In genomic region chr7:124868133-124868603, GRCm38 (mm10) we compare ENCODE assay signal across 8 mouse cellular contexts.
DNase-seq lines count a peak whose midpoint lies in the region; ATAC-seq and TF ChIP-seq lines count a peak whose summit lies in the region.

No protein-coding gene starts in this region.

- ATAC-seq in hindbrain, embryonic 14.5 days (ENCODE audit: low FRiP score): peak; percentile 27; the same call in 1 of the 2 replicates
- no peak for ATAC-seq in hindbrain, embryonic 11.5 days (ENCODE audit: low FRiP score)
- ATAC-seq in heart, embryonic 16.5 days (replicated peaks; ENCODE audit: extremely low read depth, insufficient read depth, low FRiP score): 0 out of 2 replicates have a peak, but pooled peaks have one; percentile 23
- peak; percentile 63; the same call in 1 of the 2 replicates for ATAC-seq in limb, embryonic 12.5 days (ENCODE audit: insufficient number of reproducible peaks, insufficient read depth, low FRiP score, low TSS enrichment, low read depth)
- ATAC-seq in stomach, postnatal 0 days (ENCODE audit: low FRiP score, low TSS enrichment): peak; percentile 29; the same call in 1 of the 2 replicates

- 56% methylated on average over 6 of the region's 6 CpGs for WGBS in hindbrain, embryonic 14.5 days
- WGBS in hindbrain, embryonic 11.5 days: 64% methylated on average over 6 of the region's 6 CpGs
- 45% methylated on average over 6 of the region's 6 CpGs for WGBS in heart, embryonic 16.5 days
- 29% methylated on average over 6 of the region's 6 CpGs for WGBS in limb, embryonic 12.5 days
- 41% methylated on average over 6 of the region's 6 CpGs for WGBS in stomach, postnatal 0 days

- no peak overlapping the region for H3K9ac ChIP-seq in hindbrain, embryonic 14.5 days
- H3K9ac ChIP-seq in hindbrain, embryonic 11.5 days (ENCODE audit: low read depth, low read length): no peak overlapping the region
- no peak overlapping the region for H3K9ac ChIP-seq in heart, embryonic 16.5 days (ENCODE audit: low read length)
- H3K9ac ChIP-seq in limb, embryonic 12.5 days (replicated peaks): no peak overlapping the region
- H3K9ac ChIP-seq in stomach, postnatal 0 days (ENCODE audit: low read length): no peak overlapping the region

- DNase-seq in hindbrain, embryonic 14.5 days (ENCODE audit: low spot score): peak; percentile 56
- no peak for DNase-seq in hindbrain, embryonic 11.5 days (ENCODE audit: low spot score)
- DNase-seq in cerebellum, postnatal 10 days: peak; percentile 55
- DNase-seq in stomach, postnatal 0 days (ENCODE audit: low spot score): peak; percentile 15
- no peak for DNase-seq in MN1 (ENCODE audit: low spot score)
- no peak for DNase-seq in B cell, adult 2 months

- no peak overlapping the region for H3K4me2 ChIP-seq in hindbrain, embryonic 14.5 days (replicated peaks)
- H3K4me2 ChIP-seq in hindbrain, embryonic 11.5 days (replicated peaks; ENCODE audit: low read depth, low read length): no peak overlapping the region
- H3K4me2 ChIP-seq in heart, embryonic 16.5 days (ENCODE audit: low read depth, low read length): no peak overlapping the region
- no peak overlapping the region for H3K4me2 ChIP-seq in limb, embryonic 12.5 days
- H3K4me2 ChIP-seq in stomach, postnatal 0 days (replicated peaks; ENCODE audit: low read depth): no peak overlapping the region

- no peaks in the 10 kb centered on the region for H3K36me3 ChIP-seq in hindbrain, embryonic 14.5 days (replicated peaks; ENCODE audit: control insufficient read depth, insufficient read depth)
- H3K36me3 ChIP-seq in hindbrain, embryonic 11.5 days (ENCODE audit: control insufficient read depth, insufficient read depth, low read length): no peaks in the 10 kb centered on the region
- no peaks in the 10 kb centered on the region for H3K36me3 ChIP-seq in heart, embryonic 16.5 days (ENCODE audit: control insufficient read depth, insufficient read depth)
- no peaks in the 10 kb centered on the region for H3K36me3 ChIP-seq in limb, embryonic 12.5 days
- H3K36me3 ChIP-seq in stomach, postnatal 0 days (ENCODE audit: control insufficient read depth, insufficient read depth, low read length): no peaks in the 10 kb centered on the region

- no peak for TF ChIP-seq CTCF in stomach, postnatal 0 days (IDR thresholded peaks at IDR 0.05; ENCODE audit: low read depth)

- H3K27ac ChIP-seq in hindbrain, embryonic 14.5 days: no peak overlapping the region
- no peak overlapping the region for H3K27ac ChIP-seq in hindbrain, embryonic 11.5 days (ENCODE audit: low read depth, low read length)
- peak overlapping the region; percentile 42; the same call in 1 of the 2 replicates for H3K27ac ChIP-seq in heart, embryonic 16.5 days (ENCODE audit: low read length)
- H3K27ac ChIP-seq in limb, embryonic 12.5 days: no peak overlapping the region
- no peak overlapping the region for H3K27ac ChIP-seq in stomach, postnatal 0 days (replicated peaks)

- no peaks in the 10 kb centered on the region for H3K27me3 ChIP-seq in hindbrain, embryonic 14.5 days (ENCODE audit: control insufficient read depth, insufficient read depth, low read length)
- no peaks in the 10 kb centered on the region for H3K27me3 ChIP-seq in hindbrain, embryonic 11.5 days (ENCODE audit: control insufficient read depth, insufficient read depth, low read length)
- no peaks in the 10 kb centered on the region for H3K27me3 ChIP-seq in heart, embryonic 16.5 days (ENCODE audit: control insufficient read depth, insufficient read depth, low read length)
- H3K27me3 ChIP-seq in limb, embryonic 12.5 days: no peaks in the 10 kb centered on the region
- no peaks in the 10 kb centered on the region for H3K27me3 ChIP-seq in stomach, postnatal 0 days (ENCODE audit: control insufficient read depth, insufficient read depth, low read length)

- H3K4me3 ChIP-seq in hindbrain, embryonic 14.5 days (replicated peaks; ENCODE audit: low read length): no peak overlapping the region
- H3K4me3 ChIP-seq in hindbrain, embryonic 11.5 days (ENCODE audit: low read depth, low read length): no peak overlapping the region
- no peak overlapping the region for H3K4me3 ChIP-seq in heart, embryonic 16.5 days (ENCODE audit: low read length)
- no peak overlapping the region for H3K4me3 ChIP-seq in limb, embryonic 12.5 days (replicated peaks)
- no peak overlapping the region for H3K4me3 ChIP-seq in stomach, postnatal 0 days (ENCODE audit: low read depth, low read length)

- no peak for TF ChIP-seq EP300 in stomach, postnatal 0 days (optimal IDR thresholded peaks at IDR 0.05)

- H3K9me3 ChIP-seq in hindbrain, embryonic 14.5 days (ENCODE audit: control insufficient read depth, low read length): 0 out of 2 replicates have a peak, but pooled peaks cover 7% of the 10 kb centered on the region
- H3K9me3 ChIP-seq in hindbrain, embryonic 11.5 days (ENCODE audit: control insufficient read depth, low read length): no peaks in the 10 kb centered on the region
- H3K9me3 ChIP-seq in heart, embryonic 16.5 days (replicated peaks; ENCODE audit: control insufficient read depth, low read length): no peaks in the 10 kb centered on the region
- H3K9me3 ChIP-seq in limb, embryonic 12.5 days: no peaks in the 10 kb centered on the region
- no peaks in the 10 kb centered on the region for H3K9me3 ChIP-seq in stomach, postnatal 0 days (ENCODE audit: control insufficient read depth, low read length)

- no peaks in the 10 kb centered on the region for H3K4me1 ChIP-seq in hindbrain, embryonic 14.5 days (replicated peaks; ENCODE audit: control insufficient read depth, insufficient read depth, low read length)
- H3K4me1 ChIP-seq in hindbrain, embryonic 11.5 days (replicated peaks; ENCODE audit: control insufficient read depth, insufficient read depth, low read length): no peaks in the 10 kb centered on the region
- 0 out of 2 replicates have a peak, but pooled peaks cover 2% of the 10 kb centered on the region for H3K4me1 ChIP-seq in heart, embryonic 16.5 days (ENCODE audit: control insufficient read depth, insufficient read depth, low read length)
- H3K4me1 ChIP-seq in limb, embryonic 12.5 days (replicated peaks): peaks cover 11% of the 10 kb centered on the region
- H3K4me1 ChIP-seq in stomach, postnatal 0 days (replicated peaks; ENCODE audit: control insufficient read depth, insufficient read depth): no peaks in the 10 kb centered on the region

Comparison
In these comparisons a context has a peak if more than half of its experiments do, and no peak if none do; other contexts are left out.
1. DNase-seq: peak in hindbrain, embryonic 14.5 days (single experiment), cerebellum, postnatal 10 days (2 of 2) and stomach, postnatal 0 days (single experiment); none in hindbrain, embryonic 11.5 days (single experiment), MN1 (single experiment) and B cell, adult 2 months (0 of 2).